Mouse (Mus musculus): ENCODE measurements around the gene Gsn.
A peak's percentile ranks its signal among the peaks of the same experiment; 100 is the strongest.

The Gsn gene

GRCm38 (mm10) chr2:35282214-35282613 lies 26.0 kb downstream of the Gsn start:
- DNase-seq: no peak

GRCm38 (mm10) chr2:35283997-35284396 lies 27.8 kb downstream of the Gsn start:
- no peak for DNase-seq

GRCm38 (mm10) chr2:35285209-35285608 lies 29.0 kb downstream of the Gsn start:
- DNase-seq: no peak

- DNase-seq: no peak
Measured at GRCm38 (mm10) chr2:35287017-35287620, 30.9 kb downstream of the Gsn start.

GRCm38 (mm10) chr2:35288758-35289635 lies 32.8 kb downstream of the Gsn start:
- peak; percentile 73 for DNase-seq

- peak; percentile 26 for DNase-seq
Measured at GRCm38 (mm10) chr2:35291856-35292255, 35.7 kb downstream of the Gsn start.

GRCm38 (mm10) chr2:35292700-35293099 lies 36.5 kb downstream of the Gsn start:
- DNase-seq: no peak

- peak; percentile 35 for DNase-seq
Measured at GRCm38 (mm10) chr2:35293291-35293690, 37.1 kb downstream of the Gsn start.

- DNase-seq: peak; percentile 71
Measured at GRCm38 (mm10) chr2:35297703-35298332, 41.6 kb downstream of the Gsn start.

- no peak for DNase-seq
Measured at GRCm38 (mm10) chr2:35299437-35299836, 43.3 kb downstream of the Gsn start.

GRCm38 (mm10) chr2:35302049-35302885 lies 46.1 kb downstream of the Gsn start:
- DNase-seq: no peak

GRCm38 (mm10) chr2:35308166-35308565 lies 52.0 kb downstream of the Gsn start:
- no peak for DNase-seq

- no peak for DNase-seq
Measured at GRCm38 (mm10) chr2:35309906-35310493, 53.8 kb downstream of the Gsn start.

GRCm38 (mm10) chr2:35314300-35314699 lies 58.1 kb downstream of the Gsn start:
- DNase-seq: no peak

GRCm38 (mm10) chr2:35317604-35318003 lies 61.4 kb downstream of the Gsn start:
- DNase-seq: no peak

- DNase-seq: no peak
Measured at GRCm38 (mm10) chr2:35318405-35318804, 62.2 kb downstream of the Gsn start.

- no peak for DNase-seq
Measured at GRCm38 (mm10) chr2:35320399-35320798, 64.2 kb downstream of the Gsn start.

GRCm38 (mm10) chr2:35322404-35323164 lies 66.4 kb downstream of the Gsn start:
- DNase-seq: peak; percentile 65

GRCm38 (mm10) chr2:35325930-35326329 lies 69.8 kb downstream of the Gsn start:
- no peak for DNase-seq

GRCm38 (mm10) chr2:35326931-35327330 lies 70.8 kb downstream of the Gsn start:
- no peak for DNase-seq

GRCm38 (mm10) chr2:35327583-35327982 lies 71.4 kb downstream of the Gsn start:
- DNase-seq: no peak
